Mouse (Mus musculus): ENCODE data around the gene Rsg1.
A peak's percentile ranks its signal among the peaks of the same experiment; 100 is the strongest.

- TF ChIP-seq POLR2A (IDR thresholded peaks at IDR 0.05; ENCODE audit: borderline replicate concordance, extremely low read depth, low read depth, low read length) (peak; percentile 63; the same call in 1 of the 2 replicates), CTCF (IDR thresholded peaks at IDR 0.05; ENCODE audit: insufficient read depth, low read length) (no peak)
Measured at GRCm38 (mm10) chr4:141239388-141240125, 25.8 kb downstream of the Rsg1 start, which contains the start of gene Arhgef19.
